Mouse (Mus musculus) ES-E14 (cell line): ENCODE results near the gene Rai14. TPM values are rescaled to one million over a fixed set of nuclear protein-coding genes. Genes with fewer than 3 reads are reported as not detected.

Source experiments
- DNase-seq: peaks from one replicate; pipeline ENCODE4 v3.0.0-alpha.2; 2013; ENCODE audit warnings: low read depth, low spot score
- H3K27ac ChIP-seq: 2 replicates; pipeline ENCODE4 v1.5.1; 2012; ENCODE audit warnings: low read depth, mild to moderate bottlenecking, low read length, moderate library complexity, mixed read lengths; ENCODE audit not compliant: poor library complexity, insufficient read depth, severe bottlenecking
- H3K36me3 ChIP-seq: 2 replicates; pipeline ENCODE4 v1.6.1; 2012; ENCODE audit warnings: mild to moderate bottlenecking, low read length, moderate library complexity, mixed read lengths; ENCODE audit not compliant: control insufficient read depth, poor library complexity, insufficient read depth, severe bottlenecking
- H3K4me1 ChIP-seq, 2 experiments: fragments of 150-350 bp in 1 of 2; sonication (generic) in 1 of 2; 2 replicates each; pipeline ENCODE4 v1.6.1; 2012; ENCODE audit warnings: low read length in 2 of 2, mild to moderate bottlenecking in 1 of 2, mixed read lengths in 1 of 2; ENCODE audit not compliant: control insufficient read depth in 2 of 2, insufficient read depth in 2 of 2, poor library complexity in 1 of 2
- H3K4me3 ChIP-seq, 2 experiments: fragments of 150-350 bp in 1 of 2; sonication (generic) in 1 of 2; 2 replicates each; pipeline ENCODE4 v1.5.1; 2012; ENCODE audit warnings: low read length in 2 of 2, low read depth in 1 of 2, mild to moderate bottlenecking in 1 of 2, mixed read lengths in 1 of 2; ENCODE audit not compliant: insufficient read depth in 1 of 2, poor library complexity in 1 of 2, severe bottlenecking in 1 of 2
- H3K9ac ChIP-seq: 2 replicates; pipeline ENCODE4 v1.6.1; 2012; ENCODE audit warnings: low read depth, mild to moderate bottlenecking, low read length, mixed read lengths; ENCODE audit not compliant: poor library complexity, insufficient read depth, severe bottlenecking
- H3K9me3 ChIP-seq: fragments of 150-350 bp; sonication (generic); 2 replicates; pipeline ENCODE4 v1.6.1; 2012; ENCODE audit warnings: low read depth, mild to moderate bottlenecking, low read length; ENCODE audit not compliant: control insufficient read depth, insufficient read depth
- CHD2 ChIP-seq: IDR thresholded peaks from 2 replicates; pipeline ENCODE4 v1.6.1; 2014; ENCODE audit warnings: mild to moderate bottlenecking, low read depth, low read length, inconsistent platforms
- HCFC1 ChIP-seq: IDR thresholded peaks from 2 replicates; pipeline ENCODE4 v1.6.1; 2012; ENCODE audit warnings: low read length, inconsistent platforms, borderline replicate concordance; ENCODE audit not compliant: insufficient read depth
- MAFK ChIP-seq: IDR thresholded peaks from 2 replicates; pipeline ENCODE4 v1.6.1; 2014; ENCODE audit warnings: mild to moderate bottlenecking, low read depth, low read length, inconsistent platforms; ENCODE audit not compliant: insufficient read depth
- ZC3H11A ChIP-seq: IDR thresholded peaks from 2 replicates; pipeline ENCODE4 v1.6.1; 2012; ENCODE audit warnings: low read depth, mild to moderate bottlenecking, inconsistent platforms, low read length, borderline replicate concordance
- ZNF384 ChIP-seq: IDR thresholded peaks from 2 replicates; pipeline ENCODE4 v1.6.1; 2012; ENCODE audit warnings: low read depth, low read length, inconsistent platforms
- in situ Hi-C, 2 experiments: fragments of 600-800 bp; cut with MboI; formaldehyde crosslinking; loops; one replicate each; pipeline ENCODE4 v1.15.1; 2025; ENCODE audit warnings: low sequenced_read_pairs in 2 of 2, inconsistent platforms in 1 of 2; ENCODE audit not compliant: unreplicated experiment in 2 of 2
- total RNA-seq: library from RNA; depleted of rRNA; stranded (reverse); fragments of 300-350 nt; gene quantifications from 2 replicates; pipeline ENCODE4 v1.2.3, GENCODE M21; 2012

Rai14 gene
- total RNA-seq, 1 experiment = 35.0 TPM

- TF ChIP-seq ZC3H11A (no peak), ZNF384 (no peak), HCFC1 (no peak), MAFK (no peak), CHD2 (no peak)
- no peak for DNase-seq
Observed at GRCm38 (mm10) chr15:10658803-10659202, 55.6 kb downstream of the Rai14 start.

GRCm38 (mm10) chr15:10656146-10656545, 58.3 kb downstream of the Rai14 start:
- Histone ChIP-seq H3K36me3 (no peaks in the 10 kb centered on the region; the same call in 1 of the 2 replicates), H3K4me3 (no peak overlapping the region), H3K9me3 (no peaks in the 10 kb centered on the region), H3K9ac (no peak overlapping the region), H3K27ac (no peak overlapping the region), H3K4me1 (no peaks in the 10 kb centered on the region)
- in situ Hi-C loops = no loop called here
- TF ChIP-seq MAFK = no peak
- TF ChIP-seq ZNF384 = no peak
- TF ChIP-seq HCFC1 = no peak
- DNase-seq = no peak

More at GRCm38 (mm10) chr15:10658803-10659202, 55.6 kb downstream of the Rai14 start:
- Histone ChIP-seq H3K36me3 (no peaks in the 10 kb centered on the region; the same call in none of the 2 replicates), H3K9me3 (no peaks in the 10 kb centered on the region), H3K4me3 (no peak overlapping the region), H3K9ac (no peak overlapping the region), H3K27ac (no peak overlapping the region), H3K4me1 (peaks cover 2 to 10% of the 10 kb centered on the region in 2 experiments; a peak in 3 of 4 replicates)
- in situ Hi-C loops = no loop called here

GRCm38 (mm10) chr15:10655151-10655905, 59.1 kb downstream of the Rai14 start:
- Histone ChIP-seq H3K4me1 (no peaks in the 10 kb centered on the region), H3K9me3 (no peaks in the 10 kb centered on the region), H3K27ac (no peak overlapping the region), H3K9ac (no peak overlapping the region), H3K4me3 (no peak overlapping the region), H3K36me3 (no peaks in the 10 kb centered on the region; the same call in 1 of the 2 replicates)
- no peak for TF ChIP-seq MAFK
- no peak for TF ChIP-seq ZC3H11A
- no peak for TF ChIP-seq CHD2
- TF ChIP-seq ZNF384 = no peak
- no peak for TF ChIP-seq HCFC1
- no peak for DNase-seq
- in situ Hi-C loops = no loop called here

GRCm38 (mm10) chr15:10654696-10655095, 59.7 kb downstream of the Rai14 start:
- no peak overlapping the region for H3K9ac ChIP-seq
- TF ChIP-seq CHD2 (no peak), ZC3H11A (no peak), ZNF384 (no peak), MAFK (no peak), HCFC1 (no peak)
- no peaks in the 10 kb centered on the region; a peak in 1 of 4 replicates for H3K4me1 ChIP-seq
- no peaks in the 10 kb centered on the region for H3K9me3 ChIP-seq
- H3K36me3 ChIP-seq = no peaks in the 10 kb centered on the region; the same call in 1 of the 2 replicates
- in situ Hi-C loops = no loop called here
- no peak overlapping the region for H3K4me3 ChIP-seq
- no peak overlapping the region for H3K27ac ChIP-seq
- DNase-seq = no peak
